Mouse (Mus musculus): ENCODE data around the gene Slc4a2. TPM values are rescaled to one million over a fixed set of nuclear protein-coding genes. Genes with fewer than 3 reads are reported as not detected.

Gene Slc4a2
- polyA plus RNA-seq, 1 experiment from 2014 or later = 28.5 TPM

DNA sequence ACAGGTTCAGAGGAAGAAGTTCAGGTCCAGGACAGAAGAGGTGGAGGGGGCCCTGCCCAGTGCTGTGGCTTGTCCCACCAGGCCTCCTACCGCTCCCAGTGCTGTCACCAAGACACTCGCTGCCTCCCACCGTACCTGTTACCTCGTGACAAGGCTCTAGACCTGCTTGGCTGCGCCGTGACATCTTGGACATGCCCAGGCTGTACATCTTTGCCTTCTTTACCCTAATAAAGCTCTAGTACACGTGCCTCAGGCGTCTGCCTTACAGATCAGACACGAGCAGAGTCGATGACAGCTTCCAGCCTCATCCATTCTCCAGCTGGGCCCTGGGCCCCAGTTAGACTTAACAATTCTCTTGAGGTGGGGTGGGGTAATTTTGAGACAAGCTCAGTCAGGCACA, 6.0 kb upstream of the Slc4a2 start:
- Histone ChIP-seq H3K36me3 (peaks cover 39% of the 10 kb centered on the region), H3K27ac (no peak overlapping the region), H3K9me3 (no peaks in the 10 kb centered on the region), H3K4me1 (replicated peaks) (peaks cover 33% of the 10 kb centered on the region), H3K27me3 (no peaks in the 10 kb centered on the region), H3K4me2 (no peak overlapping the region), H3K9ac (no peak overlapping the region), H3K4me3 (no peak overlapping the region)
- WGBS = 87% methylated on average over 10 of the region's 10 CpGs
- no peak for ATAC-seq (ENCODE audit: low FRiP score)

DNA sequence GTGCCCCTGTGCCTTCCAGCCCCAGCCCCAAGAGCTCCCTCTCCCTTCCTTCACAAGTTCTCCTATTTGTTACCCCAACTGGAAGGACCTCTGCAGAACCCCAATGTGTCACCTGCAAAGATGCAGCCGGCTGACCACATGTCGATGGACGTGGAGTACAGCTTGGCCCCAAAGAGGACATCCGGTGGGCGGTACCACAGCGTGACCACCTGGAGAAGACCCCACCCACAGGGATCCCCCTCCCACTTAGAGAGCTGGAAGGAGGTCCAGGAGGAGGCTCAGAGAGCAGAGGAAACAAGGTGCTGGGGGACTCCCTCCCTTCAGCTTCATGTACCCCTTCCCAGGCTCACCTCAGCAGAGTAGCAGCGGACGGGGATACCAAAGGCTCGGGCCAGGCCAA, 3.3 kb upstream of the Slc4a2 start:
- H3K9ac ChIP-seq = no peak overlapping the region
- ATAC-seq (ENCODE audit: low FRiP score) = no peak
- H3K36me3 ChIP-seq = peaks cover 39% of the 10 kb centered on the region
- H3K4me3 ChIP-seq = no peak overlapping the region
- H3K4me1 ChIP-seq (replicated peaks) = peaks cover 37% of the 10 kb centered on the region
- H3K27ac ChIP-seq = no peak overlapping the region
- H3K9me3 ChIP-seq = no peaks in the 10 kb centered on the region
- H3K4me2 ChIP-seq = no peak overlapping the region
- 88% methylated on average over 9 of the region's 9 CpGs for WGBS
- H3K27me3 ChIP-seq = no peaks in the 10 kb centered on the region

DNA sequence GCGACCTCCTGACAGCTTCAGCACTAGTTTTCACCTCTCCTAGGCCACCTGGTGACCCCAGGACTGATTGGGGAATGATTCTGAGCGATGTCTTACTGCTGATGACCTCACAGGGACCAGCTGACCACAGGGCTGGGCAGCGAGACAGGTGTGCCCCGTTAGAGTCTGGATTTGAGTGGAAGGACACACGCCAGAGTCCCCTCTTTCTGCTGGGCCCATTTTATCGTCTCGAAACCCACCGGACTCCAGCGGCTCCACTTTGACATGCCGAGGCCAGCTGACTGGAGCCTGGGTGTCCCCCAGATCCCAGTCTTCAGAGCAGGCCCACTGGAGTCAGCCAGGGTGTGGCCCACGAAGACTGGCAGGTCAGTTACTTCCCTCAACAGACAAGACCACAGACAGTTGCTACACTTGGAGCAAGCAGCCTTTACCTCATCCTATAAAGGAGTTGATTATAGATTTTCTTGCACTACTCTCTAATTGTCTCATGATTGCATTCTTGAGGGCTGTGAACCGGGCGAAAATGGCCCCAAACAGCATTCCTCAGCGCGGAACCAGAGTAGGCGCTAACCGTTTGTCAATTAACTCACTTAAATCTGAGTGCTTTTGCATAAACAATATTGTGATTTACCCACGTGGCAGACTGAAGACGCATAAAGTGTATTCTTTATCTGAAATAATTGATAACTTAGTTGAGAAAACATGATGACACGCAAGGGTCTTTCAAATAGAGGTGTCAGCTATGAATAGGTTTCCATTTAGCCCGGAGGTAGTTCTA, 556 bp downstream of the Slc4a2 start:
- H3K4me3 ChIP-seq = peak overlapping the region; percentile 64
- WGBS = 14% methylated on average over 21 of the region's 21 CpGs
- no peaks in the 10 kb centered on the region for H3K9me3 ChIP-seq
- peak overlapping the region; percentile 83 for H3K4me2 ChIP-seq
- H3K4me1 ChIP-seq (replicated peaks) = peaks cover 58% of the 10 kb centered on the region
- peak overlapping the region; percentile 81 for H3K9ac ChIP-seq
- H3K27ac ChIP-seq = peak overlapping the region; percentile 93
- ATAC-seq (ENCODE audit: low FRiP score) = no peak; the same call in 1 of the 2 replicates
- H3K36me3 ChIP-seq = peaks cover 21% of the 10 kb centered on the region
- peaks cover 22% of the 10 kb centered on the region for H3K27me3 ChIP-seq

DNA sequence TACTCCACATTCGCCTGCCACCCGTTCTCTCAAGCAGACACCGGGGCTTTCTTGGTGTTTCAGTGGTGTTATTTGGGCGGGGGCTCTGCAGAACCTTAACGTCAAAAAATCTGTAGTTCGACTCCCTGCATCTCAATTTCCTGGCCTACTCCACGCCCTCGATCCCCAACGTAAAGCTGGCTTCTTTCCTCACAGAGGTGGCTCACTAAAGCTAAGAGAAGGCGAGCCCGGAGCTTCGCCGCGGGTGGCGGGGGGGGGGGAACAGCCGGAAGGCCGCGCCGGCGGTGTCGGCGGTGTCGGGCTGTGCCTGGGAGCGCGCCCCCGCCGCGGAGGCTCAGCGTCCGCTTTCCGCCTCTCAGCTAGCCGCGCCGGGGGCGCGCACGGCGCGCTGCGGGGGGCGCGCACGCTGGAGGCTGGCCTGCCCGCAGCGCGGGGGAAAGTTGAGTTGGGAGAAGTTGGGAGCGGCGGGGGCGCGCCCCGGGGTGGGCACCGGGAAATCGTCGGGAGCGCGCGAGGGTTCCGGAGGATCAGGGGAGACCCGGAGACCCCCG, 1.3 kb downstream of the Slc4a2 start:
- WGBS = under 1% methylated on average over 40 of the region's 60 CpGs
- Histone ChIP-seq H3K4me2 (peak overlapping the region; percentile 83), H3K27me3 (peaks cover 22% of the 10 kb centered on the region), H3K9me3 (no peaks in the 10 kb centered on the region), H3K4me1 (replicated peaks) (peaks cover 58% of the 10 kb centered on the region), H3K27ac (peak overlapping the region; percentile 93), H3K36me3 (peaks cover 17% of the 10 kb centered on the region), H3K4me3 (peak overlapping the region; percentile 64), H3K9ac (peak overlapping the region; percentile 81)
- no peak for ATAC-seq (ENCODE audit: low FRiP score)

DNA sequence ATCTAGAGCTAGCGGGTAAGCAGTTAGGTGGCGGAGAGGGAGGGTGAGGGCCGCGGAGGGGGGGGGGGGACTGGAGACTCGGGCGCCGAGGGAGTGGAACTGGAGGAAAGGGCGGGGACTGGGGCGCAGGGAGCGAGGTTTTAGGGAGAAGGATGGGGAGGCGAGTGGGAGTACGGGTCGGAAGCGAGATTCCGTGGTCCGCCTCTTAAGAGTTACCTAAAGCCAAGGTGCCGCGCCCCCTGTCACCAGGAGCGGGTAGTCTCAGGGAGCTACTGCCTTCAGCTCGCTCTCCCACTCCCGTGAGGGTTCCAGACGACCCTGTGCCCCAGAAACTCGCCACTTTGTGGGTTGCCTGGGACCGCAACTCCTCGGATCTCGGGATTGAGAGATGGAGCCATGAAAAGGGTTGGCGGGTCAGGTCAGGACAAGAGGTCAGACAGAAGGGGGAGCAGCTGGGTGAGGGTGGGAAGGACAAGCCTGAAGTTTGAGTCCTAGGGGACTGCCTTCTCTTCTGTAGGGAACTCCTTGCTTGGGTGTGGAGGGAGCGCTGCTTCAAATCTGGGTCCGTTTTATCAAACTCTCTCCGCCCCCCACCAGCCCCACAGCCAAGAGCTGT, 1.9 kb downstream of the Slc4a2 start:
- under 1% methylated on average over 30 of the region's 30 CpGs for WGBS

DNA sequence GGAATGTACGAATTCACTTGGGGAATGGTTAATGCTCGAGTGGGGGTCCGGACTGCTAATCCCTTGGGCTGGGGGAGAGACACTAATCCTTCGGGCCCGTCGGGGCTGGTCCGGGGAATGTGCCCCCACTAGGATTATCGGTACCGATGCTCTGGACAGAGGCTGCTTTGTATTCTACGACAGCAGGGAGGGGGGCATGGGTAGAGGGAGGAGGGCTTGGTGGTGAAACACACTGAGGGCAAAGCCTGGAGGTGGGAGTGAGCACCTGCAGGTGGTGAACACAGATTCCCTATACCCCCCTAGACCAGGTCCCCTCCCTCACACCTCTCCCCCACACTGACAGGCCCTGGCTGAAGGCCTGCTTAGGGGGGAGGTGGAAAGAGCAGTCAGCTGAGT, 2.4 kb downstream of the Slc4a2 start:
- no peak for ATAC-seq (ENCODE audit: low FRiP score)
- Histone ChIP-seq H3K36me3 (peaks cover 16% of the 10 kb centered on the region), H3K27me3 (peaks cover 22% of the 10 kb centered on the region), H3K9ac (peak overlapping the region; percentile 81), H3K4me1 (replicated peaks) (peaks cover 58% of the 10 kb centered on the region), H3K9me3 (no peaks in the 10 kb centered on the region), H3K4me3 (peak overlapping the region; percentile 64), H3K27ac (no peak overlapping the region), H3K4me2 (peak overlapping the region; percentile 83)
- WGBS = 2% methylated on average over 10 of the region's 10 CpGs

More for the DNA sequence above, 1.9 kb downstream of the Slc4a2 start:
- no peak for ATAC-seq (ENCODE audit: low FRiP score)
- Histone ChIP-seq H3K4me2 (peak overlapping the region; percentile 83), H3K36me3 (peaks cover 17% of the 10 kb centered on the region), H3K9me3 (no peaks in the 10 kb centered on the region), H3K4me1 (replicated peaks) (peaks cover 58% of the 10 kb centered on the region), H3K9ac (peak overlapping the region; percentile 81), H3K27me3 (peaks cover 22% of the 10 kb centered on the region), H3K27ac (peak overlapping the region; percentile 93), H3K4me3 (peak overlapping the region; percentile 64)

DNA sequence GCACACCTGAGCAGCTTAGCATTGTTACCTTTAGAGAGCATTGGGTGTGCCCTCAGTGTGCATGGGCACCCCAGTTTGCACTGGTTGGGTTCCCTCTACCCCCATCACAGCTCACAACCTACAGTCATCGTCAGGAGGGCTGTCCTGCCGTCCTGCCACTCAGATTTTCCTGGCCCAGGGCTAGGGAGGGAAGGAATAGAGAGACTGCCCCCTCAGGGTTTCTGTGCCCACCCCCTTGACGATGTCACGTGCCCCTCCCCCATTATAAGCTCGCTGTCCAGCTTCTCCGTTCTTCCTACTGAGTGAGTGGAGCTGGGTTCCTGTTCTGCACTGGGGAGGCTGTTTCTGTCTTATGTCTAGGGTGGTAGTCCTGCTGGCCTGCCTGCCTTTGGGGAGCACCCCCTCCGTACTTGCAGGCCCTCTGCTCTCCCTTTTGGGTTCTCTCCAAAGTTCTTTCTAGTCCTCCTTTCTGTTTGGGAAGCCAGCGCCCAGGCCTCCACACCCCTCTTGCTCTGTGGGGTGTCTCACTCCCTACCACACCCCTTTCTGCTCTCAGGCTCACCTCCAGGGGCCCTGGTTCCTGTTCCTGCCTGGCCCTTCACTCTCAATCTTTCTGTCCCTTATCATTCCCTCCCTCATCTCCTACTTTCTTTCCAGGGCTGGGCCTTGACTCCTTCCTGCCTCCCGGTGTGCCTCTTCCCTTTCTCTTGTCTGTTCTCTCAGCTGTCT, 3.1 kb downstream of the Slc4a2 start:
- 14% methylated on average over 9 of the region's 9 CpGs for WGBS
- Histone ChIP-seq H3K4me2 (peak overlapping the region; percentile 83), H3K27me3 (peaks cover 22% of the 10 kb centered on the region), H3K4me3 (peak overlapping the region; percentile 64), H3K36me3 (peaks cover 21% of the 10 kb centered on the region), H3K27ac (peak overlapping the region; percentile 10), H3K4me1 (replicated peaks) (peaks cover 58% of the 10 kb centered on the region), H3K9ac (peak overlapping the region; percentile 13; the same call in 1 of the 2 replicates), H3K9me3 (no peaks in the 10 kb centered on the region)
- ATAC-seq (ENCODE audit: low FRiP score) = no peak

DNA sequence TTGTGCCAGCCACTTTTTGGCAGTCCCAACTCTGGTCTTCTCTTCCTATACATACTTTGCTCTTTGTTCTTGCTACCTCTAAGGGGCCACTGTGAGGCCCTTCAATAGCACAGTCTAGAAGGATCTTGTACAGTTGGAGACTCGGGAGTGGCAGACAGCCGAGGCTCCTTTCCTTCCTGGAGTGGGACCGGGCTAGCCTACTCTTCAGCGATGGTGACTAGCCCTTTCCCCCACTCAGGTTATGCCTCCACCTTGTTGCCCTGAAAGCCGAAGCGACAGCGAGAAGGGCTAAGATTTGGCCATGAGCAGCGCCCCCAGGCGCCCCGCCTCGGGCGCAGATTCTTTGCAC, 3.6 kb downstream of the Slc4a2 start:
- Histone ChIP-seq H3K27me3 (peaks cover 22% of the 10 kb centered on the region), H3K9me3 (no peaks in the 10 kb centered on the region), H3K36me3 (peaks cover 26% of the 10 kb centered on the region), H3K4me3 (peak overlapping the region; percentile 3; the same call in 1 of the 2 replicates), H3K27ac (peak overlapping the region; percentile 10), H3K4me2 (peak overlapping the region; percentile 83), H3K4me1 (replicated peaks) (peaks cover 53% of the 10 kb centered on the region), H3K9ac (peak overlapping the region; percentile 46)
- ATAC-seq (ENCODE audit: low FRiP score) = no peak
- WGBS = 15% methylated on average over 12 of the region's 12 CpGs

DNA sequence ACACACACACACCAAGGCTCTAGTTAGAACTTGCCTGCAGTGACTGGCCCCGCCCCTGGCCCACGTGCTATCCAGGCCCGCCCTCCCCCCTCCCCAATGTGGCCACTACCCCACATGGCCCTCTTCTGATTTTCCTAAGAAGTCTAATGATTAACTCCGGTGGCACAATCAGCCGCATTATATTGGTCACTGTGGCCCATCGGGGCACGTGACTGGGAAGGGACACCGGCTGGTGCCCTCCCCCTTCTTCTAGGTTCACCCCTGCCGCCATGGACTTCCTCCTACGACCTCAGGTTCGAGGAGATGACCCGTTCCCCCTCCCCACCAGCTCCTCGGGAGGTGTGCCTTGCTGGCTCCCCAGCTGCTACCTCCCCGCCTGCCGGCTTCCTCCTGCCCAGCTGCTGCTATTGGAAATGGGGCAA, 4.4 kb downstream of the Slc4a2 start:
- peaks cover 22% of the 10 kb centered on the region for H3K27me3 ChIP-seq
- WGBS = 3% methylated on average over 15 of the region's 15 CpGs

DNA sequence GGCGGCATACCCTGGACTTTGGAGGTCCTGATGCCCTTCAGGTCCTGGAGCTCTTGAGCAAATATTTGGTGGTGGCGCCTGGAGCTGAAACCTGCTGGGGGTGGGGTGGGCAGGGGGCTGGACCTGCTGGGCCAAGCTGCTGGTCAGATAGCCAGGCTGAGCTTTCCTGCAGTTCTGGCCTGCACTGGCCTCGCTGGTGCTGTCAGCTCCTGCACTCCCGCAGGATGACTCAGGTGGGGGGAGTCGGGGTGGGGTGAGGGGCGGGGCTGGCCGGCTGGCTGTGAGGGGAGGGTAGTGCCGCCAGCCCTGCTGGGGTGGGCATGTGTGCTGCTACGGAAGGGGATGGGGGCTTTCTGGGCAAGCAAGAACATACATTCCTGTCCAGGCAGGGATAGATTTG, 5.0 kb downstream of the Slc4a2 start:
- 15% methylated on average over 9 of the region's 9 CpGs for WGBS
- peak overlapping the region; percentile 13; the same call in 1 of the 2 replicates for H3K9ac ChIP-seq

More for the DNA sequence above, 4.4 kb downstream of the Slc4a2 start:
- Histone ChIP-seq H3K4me2 (peak overlapping the region; percentile 37), H3K9ac (no peak overlapping the region; the same call in 1 of the 2 replicates), H3K36me3 (peaks cover 33% of the 10 kb centered on the region), H3K9me3 (no peaks in the 10 kb centered on the region), H3K27ac (peak overlapping the region; percentile 12; the same call in 1 of the 2 replicates), H3K4me3 (no peak overlapping the region), H3K4me1 (replicated peaks) (peaks cover 46% of the 10 kb centered on the region)
- no peak for ATAC-seq (ENCODE audit: low FRiP score)

DNA sequence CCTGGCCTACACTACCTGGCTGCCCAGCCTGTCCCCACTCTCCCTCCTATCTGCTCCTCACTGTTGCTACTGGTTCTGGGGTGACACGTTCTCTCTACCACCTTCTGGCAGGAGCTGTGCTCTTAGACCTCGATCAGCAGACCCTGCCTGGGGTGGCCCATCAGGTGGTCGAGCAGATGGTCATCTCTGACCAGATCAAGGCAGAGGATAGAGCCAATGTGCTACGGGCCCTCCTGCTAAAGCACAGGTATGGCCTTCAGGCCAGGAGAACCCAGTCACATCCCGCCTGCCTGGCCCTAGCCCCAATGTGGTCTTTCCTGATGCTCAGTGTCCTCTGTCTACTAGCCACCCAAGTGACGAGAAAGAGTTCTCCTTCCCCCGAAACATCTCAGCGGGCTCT, 10.4 kb downstream of the Slc4a2 start:
- no peaks in the 10 kb centered on the region for H3K9me3 ChIP-seq
- H3K27me3 ChIP-seq = no peaks in the 10 kb centered on the region
- H3K9ac ChIP-seq = no peak overlapping the region
- no peak for ATAC-seq (ENCODE audit: low FRiP score)
- no peak overlapping the region for H3K27ac ChIP-seq
- peaks cover 73% of the 10 kb centered on the region for H3K36me3 ChIP-seq
- no peaks in the 10 kb centered on the region for H3K4me1 ChIP-seq (replicated peaks)
- H3K4me2 ChIP-seq = no peak overlapping the region
- WGBS = 89% methylated on average over 8 of the region's 8 CpGs
- no peak overlapping the region for H3K4me3 ChIP-seq

More for the DNA sequence above, 5.0 kb downstream of the Slc4a2 start:
- H3K4me1 ChIP-seq (replicated peaks) = peaks cover 45% of the 10 kb centered on the region
- peak overlapping the region; percentile 12; the same call in 1 of the 2 replicates for H3K27ac ChIP-seq
- peak overlapping the region; percentile 37; the same call in 1 of the 2 replicates for H3K4me2 ChIP-seq
- no peaks in the 10 kb centered on the region for H3K9me3 ChIP-seq
- no peak for ATAC-seq (ENCODE audit: low FRiP score)
- peaks cover 39% of the 10 kb centered on the region for H3K36me3 ChIP-seq
- no peak overlapping the region for H3K4me3 ChIP-seq
- peaks cover 22% of the 10 kb centered on the region for H3K27me3 ChIP-seq

DNA sequence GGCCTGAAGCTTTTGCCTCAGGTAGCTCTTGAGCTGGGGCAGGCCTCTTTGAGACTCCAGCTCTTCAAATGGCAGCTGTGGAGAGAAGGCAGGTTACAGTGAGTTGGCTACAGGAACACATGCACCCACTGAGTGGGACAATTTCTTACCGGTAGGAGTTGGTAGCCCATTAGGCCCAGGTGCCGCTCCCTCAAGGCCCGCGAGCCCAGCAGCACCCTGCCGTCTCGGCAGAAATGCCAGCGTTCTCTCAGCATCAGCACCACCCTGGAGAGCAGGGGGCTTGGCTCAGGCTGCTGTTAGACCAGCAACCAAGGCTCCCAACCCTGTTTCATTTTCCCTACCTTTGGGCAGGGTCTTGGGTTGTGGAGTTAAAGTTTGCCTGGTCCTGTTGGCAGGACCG, 17.6 kb downstream of the Slc4a2 start:
- Histone ChIP-seq H3K4me1 (replicated peaks) (peaks cover 22% of the 10 kb centered on the region), H3K4me2 (no peak overlapping the region), H3K27me3 (no peaks in the 10 kb centered on the region), H3K9ac (no peak overlapping the region), H3K36me3 (peaks cover 57% of the 10 kb centered on the region), H3K4me3 (no peak overlapping the region), H3K9me3 (no peaks in the 10 kb centered on the region), H3K27ac (no peak overlapping the region)
- no peak for ATAC-seq (ENCODE audit: low FRiP score)
- WGBS = 95% methylated on average over 8 of the region's 8 CpGs
